Mouse (Mus musculus) left cerebral cortex, adult 2 months (tissue): ENCODE results near the gene Kdelr1. TPM values are rescaled to one million over a fixed set of nuclear protein-coding genes. Genes with fewer than 3 reads are reported as not detected.

ENCODE experiments used
- DNase-seq, 2 experiments: peaks; one replicate each; pipeline ENCODE4 v3.0.0; 2021 to 2022; ENCODE audit warnings: low spot score in 2 of 2, mixed read lengths in 1 of 2; ENCODE audit errors: extremely low spot score in 1 of 2
- H3K27ac ChIP-seq: fragments of 200-600 bp; 2 replicates; pipeline ENCODE4 v1.8.1; 2022
- H3K4me3 ChIP-seq: fragments of 200-600 bp; 2 replicates; pipeline ENCODE4 v1.8.1; 2022
- CTCF ChIP-seq: fragments of 200-600 bp; IDR thresholded peaks from 2 replicates; pipeline ENCODE4 v1.8.1; 2022; ENCODE audit warnings: antibody characterized with exemption, mild to moderate bottlenecking, moderate library complexity
- intact Hi-C: fragments of 180-260 bp; cut with DNase I; formaldehyde crosslinking; loops from one replicate; pipeline ENCODE4 v1.15.1; 2025
- total RNA-seq, 2 experiments: library from RNA; stranded (reverse); gene quantifications; 2 replicates each; pipeline ENCODE4 v1.2.3; 2021

Gene Kdelr1
- total RNA-seq, 2 experiments from 2014 or later: 67.4 to 75.4 TPM

DNA sequence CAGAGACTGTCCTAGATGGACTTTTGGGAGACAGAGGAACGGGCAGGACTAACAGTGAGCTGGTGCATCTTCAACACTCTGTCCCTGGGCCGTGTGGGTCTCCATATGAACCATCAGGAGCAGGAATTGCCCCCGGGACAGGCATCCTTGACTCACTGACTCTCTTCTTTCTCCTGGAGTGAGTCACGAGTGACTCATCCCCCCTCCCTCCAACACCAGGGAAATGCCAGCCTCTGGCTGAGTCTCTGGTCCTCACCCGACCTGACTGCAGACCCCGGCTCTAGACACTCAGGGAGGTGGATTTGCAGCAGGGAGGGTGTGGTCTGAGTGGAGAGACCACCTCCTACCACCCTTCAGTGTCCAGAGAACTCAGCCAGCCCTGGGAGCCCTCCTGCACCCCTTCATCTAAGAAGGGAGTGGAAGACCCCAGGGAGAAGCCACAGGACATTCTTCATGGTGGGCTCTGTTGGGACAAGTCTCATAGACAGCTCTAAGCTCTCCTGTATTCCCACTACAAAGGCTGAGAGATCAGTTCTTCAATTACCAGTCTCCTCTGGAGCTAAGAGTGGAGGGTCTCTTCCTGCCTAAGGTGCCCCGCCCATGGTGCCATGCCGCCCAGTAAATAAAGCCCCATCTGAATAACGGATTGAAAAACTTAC, 48.1 kb downstream of the Kdelr1 start:
- TF ChIP-seq CTCF: no peak
- peak in 1 of 2 experiments; percentile 36 for DNase-seq
- intact Hi-C loops: no loop called here
- Histone ChIP-seq H3K27ac (peak overlapping the region; percentile 36; the same call in 1 of the 2 replicates), H3K4me3 (no peak overlapping the region)

DNA sequence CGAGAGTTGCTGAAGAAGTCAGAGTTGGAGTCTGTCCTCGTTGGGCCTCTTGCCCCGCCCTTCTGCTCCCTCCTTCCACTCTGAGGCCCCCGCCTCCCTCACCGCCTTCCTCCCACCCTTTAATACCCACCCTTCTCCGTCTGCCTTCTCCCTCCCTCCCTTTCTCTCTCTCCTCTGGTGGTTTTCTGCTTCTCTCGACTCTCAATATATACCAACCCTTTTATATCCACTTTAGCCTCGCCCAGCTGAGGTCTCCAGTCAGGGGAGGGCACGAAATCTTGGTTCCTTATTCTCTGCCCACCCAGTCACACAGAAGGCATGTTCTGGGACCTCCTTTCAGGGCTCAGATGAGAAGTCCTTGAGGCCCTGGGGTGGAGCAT, 48.7 kb downstream of the Kdelr1 start, which contains the start of gene Emp3:
Gene Emp3 (minus strand): TSS at position 163 of the 380 bp plus-strand sequence.
- intact Hi-C loops: no loop called here
- H3K27ac ChIP-seq: peak within 1 kb of the TSS; percentile 89; the same call in 1 of the 2 replicates
- H3K4me3 ChIP-seq: no peak within 1 kb of the TSS
- no peak for DNase-seq
- no peak for TF ChIP-seq CTCF

DNA sequence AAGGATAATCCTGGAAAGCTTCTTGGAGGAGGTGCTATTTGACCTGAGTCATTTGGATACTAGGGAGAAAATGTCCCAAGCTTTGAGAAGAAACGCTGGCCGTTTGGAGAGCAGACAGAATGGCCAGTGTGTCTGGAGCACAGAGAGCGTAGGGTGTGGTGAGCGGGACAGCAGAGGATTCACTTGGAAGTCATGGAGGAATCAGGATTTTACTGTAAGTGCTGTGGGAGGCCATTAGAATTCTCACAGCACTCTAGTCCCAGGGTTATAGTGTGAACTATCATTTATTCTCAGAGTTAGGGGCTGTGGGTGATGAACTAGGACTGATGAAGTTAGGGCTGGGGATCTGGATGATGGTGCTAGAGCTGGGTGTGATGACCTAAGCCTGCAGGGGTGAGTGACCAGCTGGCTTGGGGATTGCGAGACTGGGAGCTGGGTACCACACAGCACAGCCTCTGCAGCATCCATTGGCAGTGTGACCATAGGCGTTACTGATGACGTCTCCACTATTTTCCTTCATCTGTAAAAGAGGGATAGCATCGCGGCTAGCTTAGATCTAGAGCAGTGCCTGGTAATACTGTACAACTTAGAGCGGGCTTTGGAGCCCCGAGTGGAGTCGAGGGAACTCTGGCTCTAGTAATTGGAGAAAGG, 49.5 kb downstream of the Kdelr1 start:
- intact Hi-C loops: loop anchor here (2.0 kb wide), 1 partner anchor 25 kb away; the partner anchor contains the start of genes Syngr4 and Tmem143
- peak overlapping the region; percentile 89; the same call in 1 of the 2 replicates for H3K27ac ChIP-seq
- no peak for TF ChIP-seq CTCF
- no peak overlapping the region for H3K4me3 ChIP-seq
- DNase-seq: no peak

DNA sequence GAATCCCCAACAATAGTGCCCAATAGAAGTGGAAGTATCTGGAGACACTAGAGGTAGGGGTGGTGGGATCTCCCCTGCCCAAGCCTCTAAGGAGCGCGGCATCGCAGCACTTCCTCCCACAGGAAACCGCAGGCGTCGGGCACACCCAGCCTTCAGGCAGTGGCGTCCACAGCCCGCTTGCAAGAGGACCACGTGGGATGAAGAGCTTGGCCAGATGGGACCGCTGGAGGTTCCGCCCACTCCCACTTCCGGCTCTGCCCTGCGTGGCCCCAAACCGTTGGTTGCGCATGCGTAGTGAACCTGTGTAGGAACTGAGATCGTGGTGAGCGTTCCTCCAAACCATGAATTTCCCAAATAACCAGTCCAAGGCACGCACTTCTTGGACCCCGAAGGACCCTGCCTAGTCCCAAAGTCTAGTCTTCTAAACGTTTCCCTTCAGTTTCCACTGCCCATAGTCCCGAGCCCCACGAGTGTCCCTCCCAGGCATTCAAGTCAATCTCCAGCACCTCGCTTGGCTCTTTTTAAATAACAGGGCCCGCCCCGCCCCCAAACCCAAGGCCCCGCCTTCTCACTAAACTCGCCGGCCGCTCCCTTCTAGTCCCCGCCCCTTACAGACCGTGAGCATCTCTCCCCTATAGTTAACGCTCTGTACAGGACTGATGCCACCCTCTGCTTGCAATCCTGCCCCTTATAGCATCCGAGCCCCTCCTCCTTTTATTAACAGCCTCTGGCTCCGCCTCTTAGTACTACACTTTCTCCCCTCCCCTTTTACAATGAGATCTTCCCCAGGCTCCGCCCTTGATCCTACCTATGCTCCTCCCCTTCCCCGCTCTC, 50.6 kb downstream of the Kdelr1 start:
- TF ChIP-seq CTCF: no peak
- intact Hi-C loops: loop anchor here (2.0 kb wide), 1 partner anchor 26 kb away; the partner anchor contains the start of genes Syngr4 and Tmem143
- H3K4me3 ChIP-seq: peak overlapping the region; percentile 53
- peak; percentile 85 to 89 for DNase-seq
- peak overlapping the region; percentile 89 for H3K27ac ChIP-seq

DNA sequence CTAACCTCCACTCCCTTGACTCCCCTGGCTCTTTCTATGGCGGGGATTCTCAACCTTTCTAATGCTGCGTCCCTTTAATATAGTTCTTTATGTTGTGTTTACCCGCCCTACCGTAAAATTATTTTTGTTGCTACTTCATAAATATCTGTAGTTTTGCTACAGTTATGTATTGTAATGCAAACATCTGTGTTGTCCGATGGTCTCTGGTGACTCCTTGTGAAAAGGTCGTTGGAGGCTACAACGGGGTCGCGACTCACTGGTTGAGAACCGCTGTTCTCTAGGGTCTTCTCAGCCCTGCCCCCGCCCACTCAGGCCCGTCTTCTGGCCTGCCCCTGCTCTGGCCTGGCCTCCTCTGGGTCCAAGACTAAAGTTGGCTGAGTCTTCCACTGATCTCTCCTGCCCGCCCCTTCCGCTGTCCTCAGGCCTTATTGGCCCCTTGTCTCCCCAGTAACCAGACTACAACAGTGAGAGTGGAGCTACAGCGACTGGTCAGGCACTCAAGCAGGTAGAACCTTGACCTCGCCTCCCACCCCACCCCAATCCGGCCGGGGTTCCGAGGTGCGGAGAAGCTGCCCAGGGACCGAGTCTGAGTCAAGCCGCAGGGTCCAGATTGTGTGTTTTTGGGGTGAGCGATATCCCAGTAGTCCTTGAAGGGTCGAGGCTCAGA, 51.3 kb downstream of the Kdelr1 start, which contains the start of gene Ccdc114:
Gene Ccdc114 (plus strand): TSS at position 311 of the 667 bp plus-strand sequence.
- Histone ChIP-seq H3K4me3 (peak within 1 kb of the TSS; percentile 53), H3K27ac (peak within 1 kb of the TSS; percentile 89)
- intact Hi-C loops: loop anchor here (2.0 kb wide), 1 partner anchor 27 kb away; the partner anchor contains the start of genes Syngr4 and Tmem143
- TF ChIP-seq CTCF: no peak
- no peak for DNase-seq

DNA sequence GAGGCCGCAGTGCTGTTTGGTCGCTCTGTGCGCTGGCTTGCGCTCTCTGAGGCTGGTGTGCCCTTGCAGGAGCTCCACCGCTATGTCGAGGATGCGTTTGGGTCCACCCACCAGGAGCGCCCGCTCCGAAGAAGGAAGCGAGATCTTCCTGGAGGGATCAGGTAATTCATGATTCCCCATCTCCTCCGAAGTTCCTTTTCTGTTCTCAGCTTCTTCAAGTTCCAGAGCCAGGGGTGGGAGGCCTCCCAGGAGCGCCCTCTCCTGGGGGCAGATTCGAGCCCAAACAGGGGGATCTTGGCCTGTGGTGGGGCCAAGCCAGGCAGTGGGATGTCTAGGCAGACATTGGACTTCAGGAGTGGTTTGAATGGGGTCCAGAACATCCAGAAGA, 51.9 kb downstream of the Kdelr1 start:
- DNase-seq: no peak
- H3K4me3 ChIP-seq: no peak overlapping the region
- H3K27ac ChIP-seq: no peak overlapping the region
- no peak; the same call in none of the 2 replicates for TF ChIP-seq CTCF
- intact Hi-C loops: no loop called here

DNA sequence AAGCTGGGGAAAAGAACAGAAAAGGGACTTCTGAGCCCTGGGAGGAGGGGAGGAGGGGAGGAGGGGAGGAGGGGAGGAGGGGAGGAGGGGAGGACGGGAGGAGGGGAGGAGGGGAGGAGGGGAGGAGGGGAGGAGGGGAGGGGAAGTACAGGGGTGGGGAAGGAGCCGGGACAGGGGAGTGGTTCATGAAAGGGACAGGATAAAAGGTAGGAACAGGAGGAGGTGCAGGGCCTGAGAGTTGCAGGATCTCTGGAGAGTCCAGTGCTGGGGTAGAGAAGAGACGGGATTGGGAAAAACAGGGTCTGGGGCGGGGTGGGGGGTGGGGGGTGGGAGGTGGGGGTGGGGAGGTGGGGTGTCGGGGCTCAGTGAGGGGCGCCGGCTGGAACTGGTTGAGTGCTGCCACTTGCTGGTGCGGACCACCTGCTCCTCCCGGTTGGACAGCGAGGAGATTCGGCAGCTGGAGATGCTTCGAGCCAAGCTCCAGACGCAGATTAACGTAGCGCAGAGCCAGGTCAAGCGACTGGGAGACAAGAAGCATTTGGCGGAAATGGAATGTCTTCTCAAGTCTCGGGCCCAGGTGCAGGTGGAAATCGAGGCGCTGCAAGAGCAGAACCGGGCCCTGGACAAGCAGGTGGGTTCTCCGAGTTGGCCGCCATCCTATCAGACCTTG, 56.2 kb downstream of the Kdelr1 start:
- no peak for TF ChIP-seq CTCF
- H3K27ac ChIP-seq: no peak overlapping the region
- no peak overlapping the region for H3K4me3 ChIP-seq
- DNase-seq: no peak
- intact Hi-C loops: no loop called here

DNA sequence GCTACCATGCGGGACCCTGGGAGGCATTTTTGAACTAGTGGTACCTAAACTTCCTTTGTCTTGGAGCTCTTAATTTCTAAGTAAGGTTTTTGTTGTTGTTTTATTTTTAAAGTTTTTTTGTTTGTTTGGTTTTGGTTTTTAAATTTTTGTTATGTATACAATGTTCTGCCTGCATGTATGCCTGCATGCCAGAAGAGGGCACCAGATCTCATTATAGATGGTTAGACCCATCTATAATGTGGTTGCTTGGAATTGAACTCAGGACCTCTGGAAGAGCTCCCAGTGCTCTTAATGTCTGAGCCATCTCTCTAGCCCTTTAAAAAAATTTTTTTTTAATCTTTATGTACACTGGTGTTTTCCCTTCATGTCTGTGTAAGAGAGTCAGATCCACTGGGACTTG, 57.1 kb downstream of the Kdelr1 start:
- intact Hi-C loops: no loop called here

More for the DNA sequence above, 57.1 kb downstream of the Kdelr1 start:
- no peak for DNase-seq
- Histone ChIP-seq H3K4me3 (no peak overlapping the region), H3K27ac (no peak overlapping the region)
- TF ChIP-seq CTCF: peak; percentile 35

Other genes starting within 250 kb of the Kdelr1 start
- gene Rasip1, start 245.3 kb upstream of the Kdelr1 start, total RNA-seq: 1 to 10 TPM; 6.1 to 8.0 TPM
- gene Mamstr, start 232.8 kb upstream of the Kdelr1 start, total RNA-seq: 1 to 10 TPM; 3.5 to 3.9 TPM
- under 1 TPM in 1 of 2 experiments, not detected in 1; 0.11 TPM for gene Fut2, start 206.4 kb upstream of the Kdelr1 start, total RNA-seq
- 1 to 10 TPM; 6.4 to 6.9 TPM for gene Ntn5, start 188.8 kb upstream of the Kdelr1 start, total RNA-seq
- gene Sec1, start 178.4 kb upstream of the Kdelr1 start, total RNA-seq: 1 to 10 TPM; 1.1 to 1.2 TPM
- gene Car11, start 172.9 kb upstream of the Kdelr1 start, total RNA-seq: 100 to 1,000 TPM; 211 to 244 TPM
- gene Dbp, start 167.7 kb upstream of the Kdelr1 start, total RNA-seq: 100 to 1,000 TPM in 1 of 2 experiments, 10 to 100 TPM in 1; 60.3 to 104 TPM
- 100 to 1,000 TPM; 318 to 325 TPM for gene Rpl18, start 157.3 kb upstream of the Kdelr1 start, total RNA-seq
- 10 to 100 TPM; 30.8 to 34.4 TPM for gene Sphk2, start 154.8 kb upstream of the Kdelr1 start, total RNA-seq
- gene Fam83e, start 151.6 kb upstream of the Kdelr1 start, total RNA-seq: under 1 TPM; 0.37 to 0.41 TPM
- gene Spaca4, start 147.0 kb upstream of the Kdelr1 start, total RNA-seq: not detected
- 100 to 1,000 TPM; 258 to 279 TPM for gene Lmtk3, start 89.0 kb upstream of the Kdelr1 start, total RNA-seq
- 10 to 100 TPM; 11.3 to 13.6 TPM for gene Sult2b1, start 88.1 kb upstream of the Kdelr1 start, total RNA-seq
- gene Cyth2, start 58.2 kb upstream of the Kdelr1 start, total RNA-seq: 100 to 1,000 TPM; 172 to 185 TPM
- 1 to 10 TPM; 2.3 to 2.5 TPM for gene Kcnj14, start 48.0 kb upstream of the Kdelr1 start, total RNA-seq
- 10 to 100 TPM; 17.9 to 22.1 TPM for gene Grwd1, start 41.8 kb upstream of the Kdelr1 start, total RNA-seq
- gene Grin2d, start 5.6 kb downstream of the Kdelr1 start, total RNA-seq: 10 to 100 TPM; 13.4 to 14.7 TPM
- gene Syngr4, start 23.9 kb downstream of the Kdelr1 start, total RNA-seq: not detected
- gene Tmem143, start 24.2 kb downstream of the Kdelr1 start, total RNA-seq: 10 to 100 TPM; 21.8 to 22.3 TPM
- gene Emp3, start 48.6 kb downstream of the Kdelr1 start, total RNA-seq: 1 to 10 TPM; 3.1 to 8.7 TPM
- 1 to 10 TPM; 2.3 TPM for gene Ccdc114, start 51.3 kb downstream of the Kdelr1 start, total RNA-seq
- gene Abcc6, start 157.5 kb downstream of the Kdelr1 start, total RNA-seq: 1 to 10 TPM; 1.4 to 2.1 TPM
- gene Nomo1, start 160.9 kb downstream of the Kdelr1 start, total RNA-seq: 100 to 1,000 TPM; 102 to 105 TPM
- gene Kcnj11, start 228.0 kb downstream of the Kdelr1 start, total RNA-seq: 10 to 100 TPM; 41.0 to 45.4 TPM